Mouse (Mus musculus) adipocyte (in vitro differentiated cells): ENCODE results near the gene Usp10.

Source experiments
- DNase-seq: peaks from one replicate; pipeline ENCODE4 v3.0.0-alpha.2; 2016; ENCODE audit warnings: low spot score

Gene Usp10

GRCm38 (mm10) chr8:119960531-119961104, 50.5 kb downstream of the Usp10 start:
- peak; percentile 72 for DNase-seq

- DNase-seq = no peak
Measured at GRCm38 (mm10) chr8:119964859-119965258, 54.7 kb downstream of the Usp10 start.

GRCm38 (mm10) chr8:119967435-119967834, 57.3 kb downstream of the Usp10 start:
- DNase-seq = no peak

GRCm38 (mm10) chr8:119970169-119970568, 60.0 kb downstream of the Usp10 start:
- DNase-seq = no peak

- no peak for DNase-seq
Measured at GRCm38 (mm10) chr8:119972558-119972957, 62.4 kb downstream of the Usp10 start.

GRCm38 (mm10) chr8:119978770-119979381, 68.7 kb downstream of the Usp10 start:
- DNase-seq = peak; percentile 15

- no peak for DNase-seq
Measured at GRCm38 (mm10) chr8:119981253-119981652, 71.1 kb downstream of the Usp10 start.

GRCm38 (mm10) chr8:119984085-119984484, 73.9 kb downstream of the Usp10 start:
- no peak for DNase-seq

- DNase-seq = no peak
Measured at GRCm38 (mm10) chr8:119986174-119986573, 76.0 kb downstream of the Usp10 start.

- DNase-seq = no peak
Measured at GRCm38 (mm10) chr8:119988087-119988486, 77.9 kb downstream of the Usp10 start.

GRCm38 (mm10) chr8:119992249-119992648, 82.1 kb downstream of the Usp10 start, which contains the start of gene Crispld2:
Crispld2 (plus strand) TSS chr8:119992438.
- no peak for DNase-seq

GRCm38 (mm10) chr8:119994114-119994513, 84.0 kb downstream of the Usp10 start:
- DNase-seq = no peak

- DNase-seq = no peak
Measured at GRCm38 (mm10) chr8:119994556-119994955, 84.4 kb downstream of the Usp10 start.

GRCm38 (mm10) chr8:119997266-119997665, 87.1 kb downstream of the Usp10 start:
- no peak for DNase-seq

GRCm38 (mm10) chr8:120000461-120000860, 90.3 kb downstream of the Usp10 start:
- DNase-seq = peak; percentile 53

- DNase-seq = no peak
Measured at GRCm38 (mm10) chr8:120001712-120002111, 91.6 kb downstream of the Usp10 start.

GRCm38 (mm10) chr8:120002348-120002747, 92.2 kb downstream of the Usp10 start:
- no peak for DNase-seq

- DNase-seq = peak; percentile 86
Measured at GRCm38 (mm10) chr8:120004154-120004702, 94.1 kb downstream of the Usp10 start.

GRCm38 (mm10) chr8:120004705-120005381, 94.7 kb downstream of the Usp10 start:
- no peak for DNase-seq

GRCm38 (mm10) chr8:120006645-120007160, 96.5 kb downstream of the Usp10 start:
- no peak for DNase-seq
